Mouse (Mus musculus) cerebellum, adult 2 months (tissue): Measurements from ENCODE around the gene Krt77. TPM values are rescaled to one million over a fixed set of nuclear protein-coding genes. Genes with fewer than 3 reads are reported as not detected.

ENCODE experiments used
- DNase-seq, 2 experiments: peaks; one replicate each; pipeline ENCODE4 v3.0.0; 2021
- H3K27ac ChIP-seq: fragments of 200-500 bp; 2 replicates; pipeline ENCODE4 v1.5.1; 2012; ENCODE audit warnings: low read length, control low read depth, inconsistent platforms; ENCODE audit not compliant: insufficient read depth
- H3K27me3 ChIP-seq: fragments of 200-500 bp; 2 replicates; pipeline ENCODE4 v1.6.1; 2012; ENCODE audit warnings: inconsistent platforms, mild to moderate bottlenecking, low read length, moderate library complexity; ENCODE audit not compliant: control insufficient read depth, insufficient read depth
- H3K4me1 ChIP-seq: fragments of 200-500 bp; 2 replicates; pipeline ENCODE4 v1.6.1; 2011; ENCODE audit warnings: low read length; ENCODE audit not compliant: control insufficient read depth, insufficient read depth
- H3K4me3 ChIP-seq: fragments of 200-500 bp; replicated peaks from 2 replicates; pipeline ENCODE3; 2011; ENCODE audit warnings: mild to moderate bottlenecking, low read depth, low read length, control low read depth; ENCODE audit not compliant: insufficient read depth
- CTCF ChIP-seq: fragments of 200-500 bp; IDR thresholded peaks from 2 replicates; pipeline ENCODE4 v1.5.1; 2011; ENCODE audit warnings: low read depth, mild to moderate bottlenecking, control low read depth, low read length, moderate library complexity, borderline replicate concordance; ENCODE audit not compliant: insufficient read depth
- POLR2A ChIP-seq: fragments of 200-500 bp; IDR thresholded peaks from 2 replicates; pipeline ENCODE4 v1.6.1; 2011; ENCODE audit warnings: low read length, control low read depth, borderline replicate concordance; ENCODE audit not compliant: insufficient read depth
- WGBS: fragments of 180-500 bp; shearing (Covaris S2); methylation state at CpG from one replicate; pipeline ENCODE4 v1.1.7; 2018; 5-methylcytosine and 5-hydroxymethylcytosine counted together
- polyA plus RNA-seq: library from polyadenylated mRNA; depleted of rRNA; stranded (reverse); fragments of >200 nt; gene quantifications from 2 replicates; pipeline ENCODE4 v1.2.3, GENCODE M21; 2012

Krt77 gene
- polyA plus RNA-seq, 1 experiment: 0.26 TPM

- Histone ChIP-seq H3K4me1 (peaks cover 7% of the 10 kb centered on the region; the same call in 1 of the 2 replicates), H3K27ac (no peak overlapping the region), H3K27me3 (peaks cover 3% of the 10 kb centered on the region; the same call in 1 of the 2 replicates), H3K4me3 (no peak overlapping the region)
- TF ChIP-seq CTCF: no peak
- no peak for TF ChIP-seq POLR2A
- 72% methylated on average over 3 of the region's 3 CpGs for WGBS
- no peak for DNase-seq
Observed at GRCm38 (mm10) chr15:101855732-101856131, 13.8 kb downstream of the Krt77 start.

- H3K27ac ChIP-seq: no peak overlapping the region
- TF ChIP-seq CTCF (no peak), POLR2A (no peak)
- no peak for DNase-seq
- no peak overlapping the region for H3K4me3 ChIP-seq
- 34% methylated on average over 5 of the region's 5 CpGs for WGBS
- H3K27me3 ChIP-seq: peaks cover 1% of the 10 kb centered on the region; the same call in 1 of the 2 replicates
- H3K4me1 ChIP-seq: peaks cover 7% of the 10 kb centered on the region; the same call in 1 of the 2 replicates
Observed at GRCm38 (mm10) chr15:101854294-101854693, 15.2 kb downstream of the Krt77 start.

- Histone ChIP-seq H3K4me1 (peaks cover 7% of the 10 kb centered on the region; the same call in 1 of the 2 replicates), H3K27ac (no peak overlapping the region), H3K4me3 (no peak overlapping the region), H3K27me3 (no peaks in the 10 kb centered on the region)
- no peak for DNase-seq
- 46% methylated on average over 5 of the region's 5 CpGs for WGBS
- TF ChIP-seq CTCF (no peak), POLR2A (no peak)
Observed at GRCm38 (mm10) chr15:101852571-101852970, 16.9 kb downstream of the Krt77 start.

GRCm38 (mm10) chr15:101850694-101851093, 18.8 kb downstream of the Krt77 start, which contains the start of gene Krt1:
TSS of gene Krt1 (minus strand) at chr15:101850794.
- DNase-seq: no peak
- Histone ChIP-seq H3K27me3 (no peaks in the 10 kb centered on the region), H3K4me1 (no peaks in the 10 kb centered on the region; the same call in 1 of the 2 replicates), H3K4me3 (no peak within 1 kb of the TSS), H3K27ac (no peak within 1 kb of the TSS)
- WGBS: 87% methylated on average over 6 of the region's 6 CpGs
- no peak for TF ChIP-seq POLR2A
- TF ChIP-seq CTCF: no peak

GRCm38 (mm10) chr15:101845971-101846403, 23.5 kb downstream of the Krt77 start:
- no peak for TF ChIP-seq POLR2A
- no peak for TF ChIP-seq CTCF
- H3K27me3 ChIP-seq: no peaks in the 10 kb centered on the region
- under 1% methylated on average over 32 of the region's 37 CpGs for WGBS
- no peak overlapping the region for H3K27ac ChIP-seq
- H3K4me1 ChIP-seq: no peaks in the 10 kb centered on the region
- DNase-seq: peak; percentile 29 to 46
- peak overlapping the region; percentile 44 for H3K4me3 ChIP-seq

GRCm38 (mm10) chr15:101843192-101843591, 26.3 kb downstream of the Krt77 start:
- H3K27ac ChIP-seq: no peak overlapping the region
- no peaks in the 10 kb centered on the region for H3K27me3 ChIP-seq
- WGBS: 70% methylated on average over 9 of the region's 9 CpGs
- no peak for DNase-seq
- no peak for TF ChIP-seq CTCF
- no peak for TF ChIP-seq POLR2A
- H3K4me3 ChIP-seq: no peak overlapping the region
- no peaks in the 10 kb centered on the region for H3K4me1 ChIP-seq

- no peak for DNase-seq
- no peak for TF ChIP-seq CTCF
- no peak for TF ChIP-seq POLR2A
- no peak overlapping the region for H3K27ac ChIP-seq
- no peak overlapping the region for H3K4me3 ChIP-seq
- 68% methylated on average over 5 of the region's 5 CpGs for WGBS
- H3K4me1 ChIP-seq: no peaks in the 10 kb centered on the region
- H3K27me3 ChIP-seq: no peaks in the 10 kb centered on the region
Observed at GRCm38 (mm10) chr15:101834784-101835328, 34.6 kb downstream of the Krt77 start.

GRCm38 (mm10) chr15:101833131-101833530, 36.4 kb downstream of the Krt77 start:
- TF ChIP-seq CTCF: no peak
- TF ChIP-seq POLR2A: no peak
- DNase-seq: no peak
- no peak overlapping the region for H3K4me3 ChIP-seq
- H3K27ac ChIP-seq: no peak overlapping the region
- H3K4me1 ChIP-seq: no peaks in the 10 kb centered on the region
- 61% methylated on average over 6 of the region's 6 CpGs for WGBS
- no peaks in the 10 kb centered on the region for H3K27me3 ChIP-seq
